24 mouse cellular contexts compared by ENCODE assay signal in genomic region chr10:46374646-46375045, GRCm38 (mm10).
"Had no signal": no experiment of that assay in that cellular context is flagged by ENCODE, and none has a peak within 500 bp of the region (broad histone marks: within the 10 kb centered on the region; RNA-seq: fewer than 3 reads in every experiment).

No protein-coding gene starts in this region.

- H3K9ac ChIP-seq: embryonic facial prominence, embryonic 12.5 days; embryonic facial prominence, embryonic 13.5 days; embryonic facial prominence, embryonic 15.5 days; forebrain, embryonic 12.5 days; forebrain, embryonic 13.5 days; forebrain, embryonic 15.5 days; forebrain, postnatal 0 days had no signal

- H3K27me3 ChIP-seq: embryonic facial prominence, embryonic 12.5 days; embryonic facial prominence, embryonic 13.5 days; embryonic facial prominence, embryonic 15.5 days; forebrain, embryonic 12.5 days; forebrain, embryonic 13.5 days; forebrain, embryonic 15.5 days had no signal

- H3K4me2 ChIP-seq: embryonic facial prominence, embryonic 12.5 days; embryonic facial prominence, embryonic 13.5 days; embryonic facial prominence, embryonic 15.5 days; forebrain, embryonic 12.5 days; forebrain, embryonic 13.5 days; forebrain, embryonic 15.5 days had no signal

- H3K4me3 ChIP-seq: embryonic facial prominence, embryonic 10.5 days; embryonic facial prominence, embryonic 12.5 days; embryonic facial prominence, embryonic 13.5 days; embryonic facial prominence, embryonic 15.5 days; erythroblast, embryonic 14.5 days; forebrain, embryonic 10.5 days; forebrain, embryonic 12.5 days; forebrain, embryonic 13.5 days; forebrain, embryonic 15.5 days; gastrocnemius, adult 2 months; heart, adult 2 months had no signal

- DNase-seq: cerebellum, adult 9-11 months; cerebellum, postnatal 10 days; cerebellum, postnatal 14 days; cerebellum, postnatal 25 days; cerebellum, postnatal 36 days; embryo, embryonic 11 days; forebrain, postnatal 0 days; gastrocnemius, adult 2 months; gastrocnemius, postnatal 10 days; gastrocnemius, postnatal 14 days; gastrocnemius, postnatal 25 days; gastrocnemius, postnatal 36 days; heart, adult 11 months; heart, adult 18-20 months; heart, adult 2 months had no signal

- H3K4me1 ChIP-seq: embryonic facial prominence, embryonic 10.5 days; embryonic facial prominence, embryonic 12.5 days; embryonic facial prominence, embryonic 13.5 days; embryonic facial prominence, embryonic 15.5 days; forebrain, embryonic 12.5 days had no signal

- H3K9me3 ChIP-seq: embryonic facial prominence, embryonic 10.5 days; embryonic facial prominence, embryonic 12.5 days; embryonic facial prominence, embryonic 13.5 days; embryonic facial prominence, embryonic 15.5 days; forebrain, embryonic 10.5 days; forebrain, embryonic 12.5 days; forebrain, embryonic 13.5 days; forebrain, embryonic 15.5 days had no signal

- H3K36me3 ChIP-seq: embryonic facial prominence, embryonic 10.5 days; embryonic facial prominence, embryonic 12.5 days; embryonic facial prominence, embryonic 13.5 days; embryonic facial prominence, embryonic 15.5 days; forebrain, embryonic 10.5 days; forebrain, embryonic 12.5 days; forebrain, embryonic 15.5 days had no signal

- H3K27ac ChIP-seq: embryonic facial prominence, embryonic 10.5 days; embryonic facial prominence, embryonic 12.5 days; embryonic facial prominence, embryonic 13.5 days; embryonic facial prominence, embryonic 15.5 days; forebrain, embryonic 10.5 days; forebrain, embryonic 12.5 days; forebrain, embryonic 13.5 days; forebrain, embryonic 15.5 days; gastrocnemius, adult 2 months; heart, adult 2 months had no signal
